Mouse (Mus musculus) central nervous system, embryonic 11.5 days (tissue): ENCODE results near the gene Tab2. TPM values are rescaled to one million over a fixed set of nuclear protein-coding genes. Genes with fewer than 3 reads are reported as not detected.

Experiments
- polyA plus RNA-seq: library from polyadenylated mRNA; depleted of rRNA; stranded (reverse); fragments of >200 nt; gene quantifications from 2 replicates; pipeline ENCODE4 v1.2.3, GENCODE M21; 2012; rRNA removed

Gene Tab2
- 39.8 and 66.0 TPM in 2 replicates for polyA plus RNA-seq

DNA sequence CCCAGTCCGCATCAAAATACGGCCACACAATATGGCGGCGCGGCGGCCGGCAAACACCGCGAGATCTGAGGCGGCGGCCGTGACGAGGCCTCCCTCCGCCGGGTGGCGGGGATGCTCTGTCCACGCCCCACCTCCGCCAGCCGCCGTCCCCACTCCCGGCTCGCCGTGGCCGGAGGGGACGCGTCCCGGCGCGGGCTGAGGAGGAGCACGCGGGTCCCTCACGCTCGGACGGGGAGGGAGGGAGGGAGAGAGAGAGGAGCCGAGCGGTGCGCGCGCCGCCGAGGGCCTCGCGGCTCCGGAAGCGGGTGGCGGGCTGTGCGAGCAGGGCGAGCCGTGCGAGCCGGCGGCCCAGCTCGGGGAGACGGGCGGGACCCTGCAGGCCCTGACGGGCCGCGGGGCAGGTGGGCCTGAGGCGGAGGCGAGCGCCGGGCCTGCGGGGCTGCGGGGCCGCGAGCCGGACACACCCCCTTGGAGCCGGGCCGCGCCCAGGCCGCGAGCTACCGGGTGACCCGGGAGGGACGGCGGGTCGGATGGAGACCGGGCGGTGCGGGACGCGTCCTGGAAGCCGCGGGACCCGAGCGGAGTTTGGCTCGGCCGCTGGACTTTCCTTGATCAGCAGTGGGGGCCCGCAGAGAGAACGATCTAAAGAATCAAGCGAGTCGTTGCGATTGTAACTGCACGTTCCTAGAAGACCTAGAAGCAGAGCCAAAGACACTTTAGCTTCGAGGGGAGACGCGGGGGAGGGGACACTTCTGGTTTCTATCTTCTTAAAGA lies at the start of gene Tab2:
Tab2 (minus strand) TSS at position 3 of the 774 bp plus-strand sequence.

Other genes with a start within 250 kb of the Tab2 start
- gene Katna1, start 230.2 kb downstream of the Tab2 start, polyA plus RNA-seq = 22.4 and 26.8 TPM in 2 replicates
- 31.8 and 35.9 TPM in 2 replicates for gene Ginm1, start 163.4 kb downstream of the Tab2 start, polyA plus RNA-seq
- gene Ppil4, start 163.3 kb downstream of the Tab2 start, polyA plus RNA-seq = 26.3 and 29.6 TPM in 2 replicates
- gene Zc3h12d, start 123.8 kb downstream of the Tab2 start, polyA plus RNA-seq = 0.02 and 0.16 TPM in 2 replicates